Mouse (Mus musculus) urinary bladder, postnatal 25 days (tissue): ENCODE data around the gene Med14.

ENCODE experiments used
- DNase-seq: peaks from one replicate; pipeline ENCODE4 v3.0.0; 2022; ENCODE audit warnings: low spot score

Gene Med14

GRCm38 (mm10) chrX:12761626-12762333, at the start of gene Med14:
TSS of gene Med14 (minus strand) at chrX:12762073.
- peak; percentile 70 for DNase-seq

- DNase-seq, result no peak
These were observed 38.7 kb upstream of the Med14 start for GRCm38 (mm10) chrX:12800559-12800958.

GRCm38 (mm10) chrX:12794842-12795241, 33.0 kb upstream of the Med14 start:
- no peak for DNase-seq

GRCm38 (mm10) chrX:12791674-12792340, 29.9 kb upstream of the Med14 start:
- DNase-seq, result no peak

- no peak for DNase-seq
These were observed 11.4 kb upstream of the Med14 start for GRCm38 (mm10) chrX:12773236-12773635.

- no peak for DNase-seq
These were observed 9.7 kb upstream of the Med14 start for GRCm38 (mm10) chrX:12771561-12771960.

GRCm38 (mm10) chrX:12768571-12768970, 6.7 kb upstream of the Med14 start:
- DNase-seq, result no peak

GRCm38 (mm10) chrX:12766846-12767564, 5.1 kb upstream of the Med14 start:
- no peak for DNase-seq

GRCm38 (mm10) chrX:12763127-12763834, 1.4 kb upstream of the Med14 start:
- DNase-seq, result no peak

GRCm38 (mm10) chrX:12762334-12763126, 657 bp upstream of the Med14 start:
- DNase-seq, result no peak

- DNase-seq, result no peak
These were observed 631 bp downstream of the Med14 start for GRCm38 (mm10) chrX:12761259-12761625.

- DNase-seq, result no peak
These were observed 1.4 kb downstream of the Med14 start for GRCm38 (mm10) chrX:12760501-12760900.

GRCm38 (mm10) chrX:12759625-12760024, 2.2 kb downstream of the Med14 start:
- DNase-seq, result no peak

GRCm38 (mm10) chrX:12747886-12748285, 14.0 kb downstream of the Med14 start:
- no peak for DNase-seq

- no peak for DNase-seq
These were observed 15.1 kb downstream of the Med14 start for GRCm38 (mm10) chrX:12746729-12747128.

- no peak for DNase-seq
These were observed 21.5 kb downstream of the Med14 start for GRCm38 (mm10) chrX:12740396-12740795.

GRCm38 (mm10) chrX:12716036-12716435, 45.8 kb downstream of the Med14 start:
- no peak for DNase-seq

GRCm38 (mm10) chrX:12713796-12714195, 48.1 kb downstream of the Med14 start:
- DNase-seq, result no peak

GRCm38 (mm10) chrX:12686910-12687309, 75.0 kb downstream of the Med14 start:
- DNase-seq, result no peak

GRCm38 (mm10) chrX:12686071-12686470, 75.8 kb downstream of the Med14 start:
- DNase-seq, result no peak

- peak; percentile 61 for DNase-seq
These were observed 84.5 kb downstream of the Med14 start for GRCm38 (mm10) chrX:12677396-12677795.
